28 mouse cellular contexts compared by ENCODE assay signal in genomic region chr19:5544031-5544430, GRCm38 (mm10). TPM values are rescaled to one million over a fixed set of nuclear protein-coding genes. Genes with fewer than 3 reads are reported as not detected.
DNase-seq lines count a peak whose midpoint lies in the region; ATAC-seq and TF ChIP-seq lines count a peak whose summit lies in the region.
"Had no signal": no experiment of that assay in that cellular context is flagged by ENCODE, and none has a peak within 500 bp of the region (broad histone marks: within the 10 kb centered on the region; RNA-seq: fewer than 3 reads in every experiment).

No protein-coding gene starts in this region.

- ATAC-seq in hindbrain, embryonic 14.5 days (ENCODE audit: low FRiP score) = no peak
- no peak for ATAC-seq in lung, embryonic 14.5 days (ENCODE audit: insufficient read depth)
- ATAC-seq: activated CD4-positive, CD25-positive, alpha-beta regulatory T cell, adult 4 months; forebrain, embryonic 14.5 days; forebrain, postnatal 0 days; intestine, embryonic 15.5 days had no signal

- no peak for DNase-seq in hindbrain, embryonic 10.5 days (ENCODE audit: low spot score)
- no peak for DNase-seq in hindbrain, embryonic 14.5 days (ENCODE audit: low spot score)
- no peak for DNase-seq in lung, embryonic 14.5 days
- no peak for DNase-seq in lung, adult 18-20 months
- no peak for DNase-seq in right cerebral cortex, adult 18-20 months
- DNase-seq in urinary bladder, postnatal 4 days (ENCODE audit: low spot score in 2 of 2) = no peak
- DNase-seq: adrenal gland, adult 8-10 months; adrenal gland, postnatal 25 days; cerebellum, adult 11-12 months; cerebellum, adult 8-10 months; cerebellum, postnatal 10 days; cerebellum, postnatal 36 days; embryo, embryonic 11 days; forebrain, postnatal 0 days; gastrocnemius, adult 2 months; gastrocnemius, postnatal 14 days; heart, adult 11 months had no signal

- H3K27ac ChIP-seq in hindbrain, embryonic 10.5 days = peak overlapping the region; percentile 29; the same call in 1 of the 2 replicates
- H3K27ac ChIP-seq in hindbrain, embryonic 14.5 days = no peak overlapping the region
- H3K27ac ChIP-seq in lung, embryonic 14.5 days (ENCODE audit: low read depth) = no peak overlapping the region
- no peak overlapping the region for H3K27ac ChIP-seq in ES-Bruce4 (ENCODE audit: insufficient read depth, low read length)
- H3K27ac ChIP-seq: gastrocnemius, adult 2 months; hindbrain, embryonic 15.5 days; intestine, embryonic 15.5 days had no signal

- no peak overlapping the region for H3K4me2 ChIP-seq in hindbrain, embryonic 14.5 days (replicated peaks)
- no peak overlapping the region for H3K4me2 ChIP-seq in lung, embryonic 14.5 days
- H3K4me2 ChIP-seq: heart, embryonic 11.5 days; hindbrain, embryonic 15.5 days; intestine, embryonic 15.5 days had no signal

- no peak overlapping the region for H3K9ac ChIP-seq in hindbrain, embryonic 14.5 days
- 0 out of 2 replicates have a peak overlapping the region, but pooled peaks have one; percentile 7 for H3K9ac ChIP-seq in lung, embryonic 14.5 days
- H3K9ac ChIP-seq in ES-Bruce4 (ENCODE audit: low read depth, poor library complexity, severe bottlenecking) = no peak overlapping the region
- H3K9ac ChIP-seq: forebrain, postnatal 0 days; hindbrain, embryonic 15.5 days; intestine, embryonic 15.5 days had no signal

- 50% methylated on average over 11 of the region's 11 CpGs for WGBS in hindbrain, embryonic 10.5 days
- 61% methylated on average over 11 of the region's 11 CpGs for WGBS in hindbrain, embryonic 14.5 days
- 39% methylated on average over 11 of the region's 11 CpGs for WGBS in lung, embryonic 14.5 days

- no peak for TF ChIP-seq EP300 in ES-Bruce4 (IDR thresholded peaks at IDR 0.05; ENCODE audit: insufficient read depth, low read depth, low read length)

- no peaks in the 10 kb centered on the region for H3K36me3 ChIP-seq in hindbrain, embryonic 10.5 days
- H3K36me3 ChIP-seq in hindbrain, embryonic 14.5 days (replicated peaks; ENCODE audit: control insufficient read depth, insufficient read depth) = no peaks in the 10 kb centered on the region
- no peaks in the 10 kb centered on the region for H3K36me3 ChIP-seq in lung, embryonic 14.5 days (ENCODE audit: insufficient read depth)
- no peaks in the 10 kb centered on the region for H3K36me3 ChIP-seq in ES-Bruce4 (ENCODE audit: control insufficient read depth, insufficient read depth, low read length, poor library complexity, severe bottlenecking)
- H3K36me3 ChIP-seq: hindbrain, embryonic 15.5 days; intestine, embryonic 15.5 days had no signal

- no peak overlapping the region for H3K4me3 ChIP-seq in hindbrain, embryonic 10.5 days
- H3K4me3 ChIP-seq in hindbrain, embryonic 14.5 days (replicated peaks; ENCODE audit: low read length) = no peak overlapping the region
- no peak overlapping the region for H3K4me3 ChIP-seq in lung, embryonic 14.5 days (ENCODE audit: low read depth, low read length)
- H3K4me3 ChIP-seq in ES-Bruce4 (ENCODE audit: low read depth, low read length) = peak overlapping the region; percentile 0; the same call in 1 of the 2 replicates
- H3K4me3 ChIP-seq: gastrocnemius, adult 2 months; hindbrain, embryonic 15.5 days; intestine, embryonic 15.5 days had no signal

- no peak for TF ChIP-seq POLR2A in ES-Bruce4 (IDR thresholded peaks at IDR 0.05; ENCODE audit: insufficient read depth, low read length)

- H3K9me3 ChIP-seq in hindbrain, embryonic 10.5 days = no peaks in the 10 kb centered on the region
- H3K9me3 ChIP-seq in hindbrain, embryonic 14.5 days (ENCODE audit: control insufficient read depth, low read length) = no peaks in the 10 kb centered on the region
- H3K9me3 ChIP-seq in lung, embryonic 14.5 days (ENCODE audit: low read depth, low read length) = no peaks in the 10 kb centered on the region
- H3K9me3 ChIP-seq in ES-Bruce4 (replicated peaks; ENCODE audit: control insufficient read depth, insufficient read depth, low read length, poor library complexity, severe bottlenecking) = no peaks in the 10 kb centered on the region
- H3K9me3 ChIP-seq: hindbrain, embryonic 15.5 days; intestine, embryonic 15.5 days had no signal

- H3K27me3 ChIP-seq in hindbrain, embryonic 10.5 days (ENCODE audit: insufficient read depth, poor library complexity, severe bottlenecking) = peaks cover 11% of the 10 kb centered on the region; the same call in 1 of the 2 replicates
- H3K27me3 ChIP-seq in hindbrain, embryonic 14.5 days (ENCODE audit: control insufficient read depth, insufficient read depth, low read length) = no peaks in the 10 kb centered on the region
- H3K27me3 ChIP-seq in lung, embryonic 14.5 days (ENCODE audit: insufficient read depth, low read length) = no peaks in the 10 kb centered on the region
- H3K27me3 ChIP-seq in ES-Bruce4 (ENCODE audit: control insufficient read depth, insufficient read depth, low read length, poor library complexity, severe bottlenecking) = no peaks in the 10 kb centered on the region
- H3K27me3 ChIP-seq: hindbrain, embryonic 15.5 days; intestine, embryonic 15.5 days had no signal

- no peak for TF ChIP-seq CTCF in lung, embryonic 14.5 days (IDR thresholded peaks at IDR 0.05; ENCODE audit: low read depth)
- TF ChIP-seq CTCF in ES-Bruce4 (IDR thresholded peaks at IDR 0.05; ENCODE audit: low read depth, low read length) = no peak

- H3K4me1 ChIP-seq in hindbrain, embryonic 10.5 days (replicated peaks) = 0 out of 2 replicates have a peak, but pooled peaks cover 6% of the 10 kb centered on the region
- H3K4me1 ChIP-seq in hindbrain, embryonic 14.5 days (replicated peaks; ENCODE audit: control insufficient read depth, insufficient read depth, low read length) = no peaks in the 10 kb centered on the region
- H3K4me1 ChIP-seq in lung, embryonic 14.5 days (ENCODE audit: insufficient read depth) = peaks cover 7% of the 10 kb centered on the region; the same call in 1 of the 2 replicates
- no peaks in the 10 kb centered on the region for H3K4me1 ChIP-seq in ES-Bruce4 (ENCODE audit: control insufficient read depth, insufficient read depth, low read length)
- H3K4me1 ChIP-seq: hindbrain, embryonic 15.5 days had no signal

RNA-seq across cellular contexts. Expression of gene Ovol1, which starts 16.4 kb away (rescaled TPM):
- polyA plus RNA-seq in hindbrain, embryonic 10.5 days (2016; fragmentation: Nextera tagmentation; extraction: Ambion mirVana) = 0.39 and 0.77 TPM in 2 replicates
- polyA plus RNA-seq in hindbrain, embryonic 14.5 days (2014; fragmentation: Nextera tagmentation; extraction: Ambion mirVana) = 0.07 and 0.15 TPM in 2 replicates
- polyA plus RNA-seq in lung, embryonic 14.5 days (2014; fragmentation: Nextera tagmentation; extraction: Ambion mirVana) = 0.89 and 1.0 TPM in 2 replicates
- 0.46 and 0.52 TPM in 2 replicates for polyA plus RNA-seq in ES-Bruce4 (2011; ENCODE audit: insufficient read depth, insufficient read length, low read depth, missing spikeins)
- polyA plus RNA-seq: activated CD4-positive, CD25-positive, alpha-beta regulatory T cell, adult 4 months; forebrain, embryonic 14.5 days; heart, embryonic 14.5 days; hindbrain, embryonic 15.5 days had no signal

RNA-seq across cellular contexts. Expression of gene Ap5b1, which starts 23.8 kb away (rescaled TPM):
- polyA plus RNA-seq in hindbrain, embryonic 10.5 days (2016; fragmentation: Nextera tagmentation; extraction: Ambion mirVana) = 1.6 and 2.6 TPM in 2 replicates
- polyA plus RNA-seq in hindbrain, embryonic 14.5 days (2014; fragmentation: Nextera tagmentation; extraction: Ambion mirVana) = 3.8 and 4.0 TPM in 2 replicates
- 3.7 and 4.2 TPM in 2 replicates for polyA plus RNA-seq in lung, embryonic 14.5 days (2014; fragmentation: Nextera tagmentation; extraction: Ambion mirVana)
- 1.9 TPM in 2 replicates for polyA plus RNA-seq in ES-Bruce4 (2011; ENCODE audit: insufficient read depth, insufficient read length, low read depth, missing spikeins)

RNA-seq across cellular contexts. Expression of gene Snx32, which starts 33.7 kb away (rescaled TPM):
- 8.9 and 18.7 TPM in 2 replicates for polyA plus RNA-seq in hindbrain, embryonic 10.5 days (2016; fragmentation: Nextera tagmentation; extraction: Ambion mirVana)
- 87.1 and 96.5 TPM in 2 replicates for polyA plus RNA-seq in hindbrain, embryonic 14.5 days (2014; fragmentation: Nextera tagmentation; extraction: Ambion mirVana)
- polyA plus RNA-seq in lung, embryonic 14.5 days (2014; fragmentation: Nextera tagmentation; extraction: Ambion mirVana) = 6.0 and 6.7 TPM in 2 replicates
- polyA plus RNA-seq in ES-Bruce4 (2011; ENCODE audit: insufficient read depth, insufficient read length, low read depth, missing spikeins) = 6.4 and 7.7 TPM in 2 replicates

RNA-seq across cellular contexts. Expression of gene 1700020D05Rik, which starts 40.4 kb away (rescaled TPM):
- polyA plus RNA-seq in hindbrain, embryonic 10.5 days (2016; fragmentation: Nextera tagmentation; extraction: Ambion mirVana) = not detected in 2 replicates
- 0.21 and 0.58 TPM in 2 replicates for polyA plus RNA-seq in hindbrain, embryonic 14.5 days (2014; fragmentation: Nextera tagmentation; extraction: Ambion mirVana)
- polyA plus RNA-seq in lung, embryonic 14.5 days (2014; fragmentation: Nextera tagmentation; extraction: Ambion mirVana) = 0.18 TPM in 1 of 2 replicates, not detected in the other
- polyA plus RNA-seq in ES-Bruce4 (2011; ENCODE audit: insufficient read depth, insufficient read length, low read depth, missing spikeins) = 0.99 and 1.5 TPM in 2 replicates
- polyA plus RNA-seq: embryonic facial prominence, embryonic 11.5 days; embryonic facial prominence, embryonic 14.5 days; forebrain, embryonic 11.5 days; forebrain, embryonic 14.5 days; forebrain, postnatal 0 days; heart, embryonic 11.5 days; heart, postnatal 0 days; intestine, embryonic 15.5 days had no signal

RNA-seq across cellular contexts. Expression of gene Cfl1, which starts 53.8 kb away (rescaled TPM):
- polyA plus RNA-seq in hindbrain, embryonic 10.5 days (2016; fragmentation: Nextera tagmentation; extraction: Ambion mirVana) = 3,259 and 3,562 TPM in 2 replicates
- polyA plus RNA-seq in hindbrain, embryonic 14.5 days (2014; fragmentation: Nextera tagmentation; extraction: Ambion mirVana) = 3,620 and 3,763 TPM in 2 replicates
- polyA plus RNA-seq in lung, embryonic 14.5 days (2014; fragmentation: Nextera tagmentation; extraction: Ambion mirVana) = 3,236 and 3,318 TPM in 2 replicates
- polyA plus RNA-seq in ES-Bruce4 (2011; ENCODE audit: insufficient read depth, insufficient read length, low read depth, missing spikeins) = 878 and 879 TPM in 2 replicates
